Mouse (Mus musculus) heart, adult 2 months (tissue): ENCODE results near the gene Fam240a.

Experiments
- CTCF ChIP-seq: fragments of 200-600 bp; IDR thresholded peaks from 2 replicates; pipeline ENCODE4 v1.8.1; 2022; ENCODE audit warnings: antibody characterized with exemption, mild to moderate bottlenecking, moderate library complexity
- EP300 ChIP-seq: fragments of 200-500 bp; IDR thresholded peaks from 2 replicates; pipeline ENCODE4 v1.6.1; 2011; ENCODE audit warnings: low read depth, low read length, control low read depth; ENCODE audit not compliant: insufficient read depth
- POLR2A ChIP-seq: fragments of 200-500 bp; IDR thresholded peaks from 2 replicates; pipeline ENCODE4 v1.6.1; 2011; ENCODE audit warnings: mild to moderate bottlenecking, low read depth, low read length, control low read depth; ENCODE audit not compliant: insufficient read depth

DNA sequence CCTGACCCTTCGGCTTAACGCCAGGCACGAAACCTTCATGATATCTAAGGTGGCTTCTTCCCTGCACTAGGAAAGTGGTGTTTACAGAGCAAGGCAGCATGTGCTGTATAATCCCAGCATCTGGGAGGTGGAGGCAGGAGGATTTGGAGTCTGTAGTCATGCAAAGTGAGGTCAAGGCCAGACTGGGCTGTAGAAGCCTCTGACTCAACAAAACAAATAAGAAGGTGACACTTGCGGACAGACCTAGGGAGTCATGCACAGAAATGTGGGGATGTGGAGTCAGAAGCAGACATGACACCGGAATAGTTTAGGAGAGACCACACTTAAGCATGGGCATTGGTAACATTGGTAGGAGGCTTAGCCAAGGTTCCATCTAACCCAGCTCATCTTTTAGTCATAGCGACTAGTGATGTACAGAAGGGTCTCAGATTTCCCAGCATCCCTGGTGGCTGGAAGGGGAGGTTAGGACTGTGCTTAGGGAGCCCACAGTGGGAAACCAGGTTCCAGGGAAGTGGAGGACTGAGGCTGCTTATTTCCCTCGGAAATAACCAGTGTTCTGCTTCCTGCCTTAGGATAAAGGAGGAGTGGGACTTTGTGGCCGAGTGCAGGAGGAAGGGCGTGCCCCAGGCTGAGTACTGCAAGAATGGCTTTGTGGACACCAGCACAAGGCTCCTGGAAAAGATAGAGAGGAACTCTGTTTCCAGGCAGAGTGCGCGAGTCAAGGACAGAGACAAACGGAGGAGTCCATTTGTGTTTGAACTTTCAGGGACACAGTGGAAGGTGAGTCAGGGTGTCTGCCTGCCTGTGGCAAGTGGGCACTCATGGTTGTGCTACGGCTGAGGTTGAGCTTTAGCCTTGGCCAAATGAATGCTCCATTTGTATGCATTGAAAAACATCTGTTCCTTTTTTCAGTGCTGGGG lies 43.8 kb upstream of the Fam240a start:
- TF ChIP-seq CTCF (no peak), EP300 (0 out of 2 replicates have a peak, but pooled peaks have one; percentile 6), POLR2A (no peak)
